In the genomic region with DNA sequence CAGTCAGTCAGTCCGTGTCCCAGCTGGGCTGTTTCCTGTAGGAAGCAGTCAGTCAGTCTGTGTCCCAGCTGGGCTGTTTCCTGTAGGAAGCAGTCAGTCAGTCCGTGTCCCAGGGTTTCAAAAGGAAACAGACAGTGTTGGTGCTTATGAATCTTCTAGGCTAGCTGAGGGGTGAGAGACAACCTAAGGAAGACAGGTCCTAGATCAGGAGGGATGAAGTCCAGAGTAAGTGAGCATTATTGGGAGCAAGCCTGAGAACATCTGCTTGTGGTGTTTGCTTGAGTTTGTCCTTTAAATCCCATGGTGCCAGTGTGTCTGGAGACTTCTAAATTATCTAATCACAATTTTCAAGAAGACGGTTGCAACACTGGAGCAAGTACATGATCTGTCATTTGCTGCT, we compare ENCODE assay signal across 14 mouse cellular contexts.
"Had no signal": no experiment of that assay in that cellular context is flagged by ENCODE, and none has a peak within 500 bp of the region (broad histone marks: within the 10 kb centered on the region; RNA-seq: fewer than 3 reads in every experiment).

No protein-coding gene starts in this region.

- H3K4me1 ChIP-seq: intestine, embryonic 15.5 days; liver, embryonic 12.5 days; midbrain, embryonic 10.5 days had no signal

- ATAC-seq: intestine, embryonic 15.5 days; liver, embryonic 12.5 days had no signal

- DNase-seq: kidney, adult 18-20 months; layer of hippocampus, adult 9-11 months; layer of hippocampus, postnatal 36 days; lung, postnatal 14 days; midbrain, embryonic 14.5 days; right cerebral cortex, adult 18-20 months; right cerebral cortex, postnatal 25 days; thymus, postnatal 36 days had no signal

- H3K4me3 ChIP-seq: intestine, embryonic 15.5 days; limb, embryonic 15.5 days; liver, embryonic 12.5 days; midbrain, embryonic 10.5 days; myocyte; neural tube, embryonic 15.5 days had no signal

- H3K27me3 ChIP-seq: intestine, embryonic 15.5 days; limb, embryonic 15.5 days; liver, embryonic 12.5 days; neural tube, embryonic 15.5 days had no signal

- H3K27ac ChIP-seq: intestine, embryonic 15.5 days; limb, embryonic 15.5 days; liver, embryonic 12.5 days; midbrain, embryonic 10.5 days had no signal

- H3K9me3 ChIP-seq: intestine, embryonic 15.5 days; limb, embryonic 15.5 days; liver, embryonic 12.5 days; midbrain, embryonic 10.5 days; neural tube, embryonic 15.5 days had no signal

- H3K9ac ChIP-seq: intestine, embryonic 15.5 days; limb, embryonic 15.5 days; liver, embryonic 12.5 days; neural tube, embryonic 15.5 days had no signal

- H3K4me2 ChIP-seq: intestine, embryonic 15.5 days; limb, embryonic 15.5 days; liver, embryonic 12.5 days; neural tube, embryonic 15.5 days had no signal
